18 mouse cellular contexts compared by ENCODE assay signal in the genomic region with DNA sequence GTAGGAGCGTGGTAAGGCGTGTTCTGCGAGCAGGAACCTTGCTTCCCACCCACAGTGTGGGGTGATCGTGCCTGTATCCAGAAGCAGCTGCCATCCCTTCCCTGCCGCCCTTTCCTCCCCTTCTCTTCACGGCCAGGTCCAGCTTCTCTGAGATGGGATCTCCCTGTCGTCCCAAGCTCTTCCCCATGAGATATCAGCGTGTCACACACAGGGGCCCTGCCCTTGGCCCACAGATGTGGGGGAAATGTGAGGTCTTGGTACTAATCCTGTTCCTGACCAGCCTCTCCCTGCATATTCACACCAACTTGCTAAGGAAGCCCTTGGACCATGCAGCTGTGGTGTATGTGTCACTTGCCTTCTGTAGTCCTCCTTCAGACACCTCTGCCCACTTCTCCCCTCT. TPM values are rescaled to one million over a fixed set of nuclear protein-coding genes. Genes with fewer than 3 reads are reported as not detected.
DNase-seq lines count a peak whose midpoint lies in the region; ATAC-seq and TF ChIP-seq lines count a peak whose summit lies in the region.
"Had no signal": no experiment of that assay in that cellular context is flagged by ENCODE, and none has a peak within 500 bp of the region (broad histone marks: within the 10 kb centered on the region; RNA-seq: fewer than 3 reads in every experiment).

No protein-coding gene starts in this region.

- H3K4me3 ChIP-seq in heart, embryonic 13.5 days: peak overlapping the region; percentile 6; the same call in 1 of the 2 replicates
- no peak overlapping the region for H3K4me3 ChIP-seq in heart, adult 2 months
- H3K4me3 ChIP-seq in midbrain, embryonic 16.5 days (ENCODE audit: low read depth, low read length): no peak overlapping the region
- no peak overlapping the region for H3K4me3 ChIP-seq in midbrain, embryonic 15.5 days
- 0 out of 2 replicates have a peak overlapping the region, but pooled peaks have one; percentile 5 for H3K4me3 ChIP-seq in embryonic facial prominence, embryonic 10.5 days
- H3K4me3 ChIP-seq in liver, embryonic 14.5 days (ENCODE audit: insufficient read depth in 1 of 2, low read depth in 2 of 2, low read length in 2 of 2): peak overlapping the region; percentile 50 to 91
- H3K4me3 ChIP-seq: gastrocnemius, adult 2 months; midbrain, embryonic 13.5 days had no signal

- peaks cover 97% of the 10 kb centered on the region for H3K4me1 ChIP-seq in heart, embryonic 13.5 days
- peaks cover 9% of the 10 kb centered on the region for H3K4me1 ChIP-seq in heart, adult 2 months (ENCODE audit: control insufficient read depth, insufficient read depth, low read length)
- H3K4me1 ChIP-seq in midbrain, embryonic 16.5 days (ENCODE audit: control insufficient read depth, insufficient read depth, low read length): peaks cover 25% of the 10 kb centered on the region; the same call in 1 of the 2 replicates
- peaks cover 40% of the 10 kb centered on the region for H3K4me1 ChIP-seq in midbrain, embryonic 15.5 days
- H3K4me1 ChIP-seq in embryonic facial prominence, embryonic 10.5 days: peaks cover 89% of the 10 kb centered on the region
- peaks cover 75 to 78% of the 10 kb centered on the region in 2 experiments for H3K4me1 ChIP-seq in liver, embryonic 14.5 days (replicated peaks; ENCODE audit: control insufficient read depth in 2 of 2, insufficient read depth in 2 of 2, low read length in 1 of 2)

- H3K36me3 ChIP-seq in heart, embryonic 13.5 days: peaks cover 30% of the 10 kb centered on the region
- no peaks in the 10 kb centered on the region for H3K36me3 ChIP-seq in heart, adult 2 months (ENCODE audit: control insufficient read depth, insufficient read depth, low read length)
- no peaks in the 10 kb centered on the region for H3K36me3 ChIP-seq in midbrain, embryonic 16.5 days (ENCODE audit: control insufficient read depth, insufficient read depth, low read length)
- no peaks in the 10 kb centered on the region for H3K36me3 ChIP-seq in midbrain, embryonic 15.5 days (replicated peaks)
- H3K36me3 ChIP-seq in embryonic facial prominence, embryonic 10.5 days (replicated peaks): no peaks in the 10 kb centered on the region
- peaks cover 50% of the 10 kb centered on the region for H3K36me3 ChIP-seq in liver, embryonic 14.5 days (replicated peaks; ENCODE audit: control insufficient read depth, insufficient read depth, low read depth)
- H3K36me3 ChIP-seq: midbrain, embryonic 13.5 days had no signal

- ATAC-seq in heart, embryonic 13.5 days (ENCODE audit: extremely low read depth, insufficient number of reproducible peaks, low FRiP score, low TSS enrichment): no peak
- no peak for ATAC-seq in midbrain, embryonic 16.5 days
- no peak for ATAC-seq in midbrain, embryonic 15.5 days (replicated peaks)
- ATAC-seq in liver, embryonic 14.5 days (ENCODE audit: insufficient read depth): peak; percentile 20
- ATAC-seq: forebrain, embryonic 16.5 days; inflammation-experienced regulatory T-cells, adult 6 months; midbrain, embryonic 13.5 days; Patski had no signal

- 57% methylated on average over 8 of the region's 8 CpGs for WGBS in heart, embryonic 13.5 days
- WGBS in heart, adult 2 months: 73% methylated on average over 8 of the region's 8 CpGs
- 90% methylated on average over 8 of the region's 8 CpGs for WGBS in midbrain, embryonic 16.5 days
- 86% methylated on average over 8 of the region's 8 CpGs for WGBS in midbrain, embryonic 15.5 days
- whole genome bisulfite sequencing in embryonic facial prominence, embryonic 10.5 days: 80% methylated on average over 8 of the region's 8 CpGs
- 24% methylated on average over 8 of the region's 8 CpGs for WGBS in liver, embryonic 14.5 days (ENCODE audit: insufficient replicate concordance)

- TF ChIP-seq POLR2A in heart, adult 2 months (IDR thresholded peaks at IDR 0.05; ENCODE audit: insufficient read depth, low read depth, low read length): no peak

- no peak for DNase-seq in heart, adult 2 months
- no peak for DNase-seq in embryonic facial prominence, embryonic 10.5 days (ENCODE audit: low spot score)
- no peak for DNase-seq in liver, embryonic 14.5 days (ENCODE audit: low read depth in 3 of 3, low spot score in 3 of 3)
- no peak for DNase-seq in urinary bladder, postnatal 14 days (ENCODE audit: low spot score)
- no peak for DNase-seq in cerebellum, adult 11 months
- DNase-seq: adrenal gland, postnatal 25 days; B cell, adult 2 months; gastrocnemius, adult 2 months; heart, adult 18-20 months; lung, postnatal 36 days; retina, postnatal 1 day had no signal

- TF ChIP-seq EP300 in heart, adult 2 months (IDR thresholded peaks at IDR 0.05; ENCODE audit: insufficient read depth, low read depth, low read length): no peak
- TF ChIP-seq EP300 in liver, embryonic 14.5 days (IDR thresholded peaks at IDR 0.05; ENCODE audit: low read depth): peak; percentile 59

- intact Hi-C loops in heart, adult 2 months (cut with DNase I): loop anchor here (2.0 kb wide), 1 partner anchor 15 kb away; no protein-coding TSS in a partner anchor

- peaks cover 8% of the 10 kb centered on the region for H3K79me2 ChIP-seq in heart, adult 2 months (replicated peaks; ENCODE audit: control insufficient read depth, insufficient read depth, low read length)

- TF ChIP-seq CTCF in heart, adult 2 months (IDR thresholded peaks at IDR 0.05): no peak
- TF ChIP-seq CTCF in liver, embryonic 14.5 days (IDR thresholded peaks at IDR 0.05; ENCODE audit: low read depth): no peak

- H3K9ac ChIP-seq in heart, embryonic 13.5 days: peak overlapping the region; percentile 65
- no peak overlapping the region for H3K9ac ChIP-seq in heart, adult 2 months (ENCODE audit: low read depth, low read length)
- H3K9ac ChIP-seq in midbrain, embryonic 16.5 days (ENCODE audit: low read depth, low read length): 0 out of 2 replicates have a peak overlapping the region, but pooled peaks have one; percentile 1
- no peak overlapping the region for H3K9ac ChIP-seq in midbrain, embryonic 15.5 days
- H3K9ac ChIP-seq in liver, embryonic 14.5 days (replicated peaks): peak overlapping the region; percentile 72
- H3K9ac ChIP-seq: midbrain, embryonic 13.5 days had no signal

- peak overlapping the region; percentile 90 for H3K4me2 ChIP-seq in heart, embryonic 13.5 days
- H3K4me2 ChIP-seq in midbrain, embryonic 16.5 days (ENCODE audit: low read length): no peak overlapping the region
- no peak overlapping the region for H3K4me2 ChIP-seq in midbrain, embryonic 15.5 days
- H3K4me2 ChIP-seq in liver, embryonic 14.5 days (ENCODE audit: low read depth): peak overlapping the region; percentile 93
- H3K4me2 ChIP-seq: midbrain, embryonic 13.5 days had no signal

- H3K9me3 ChIP-seq in heart, embryonic 13.5 days: no peaks in the 10 kb centered on the region
- H3K9me3 ChIP-seq in midbrain, embryonic 16.5 days (replicated peaks; ENCODE audit: control insufficient read depth, low read length, poor library complexity, severe bottlenecking): no peaks in the 10 kb centered on the region
- no peaks in the 10 kb centered on the region for H3K9me3 ChIP-seq in midbrain, embryonic 15.5 days
- H3K9me3 ChIP-seq in embryonic facial prominence, embryonic 10.5 days: no peaks in the 10 kb centered on the region
- no peaks in the 10 kb centered on the region for H3K9me3 ChIP-seq in liver, embryonic 14.5 days (ENCODE audit: control insufficient read depth, low read length)
- H3K9me3 ChIP-seq: midbrain, embryonic 13.5 days had no signal

- H3K27ac ChIP-seq in heart, embryonic 13.5 days (replicated peaks): peak overlapping the region; percentile 45
- H3K27ac ChIP-seq in heart, adult 2 months: no peak overlapping the region
- no peak overlapping the region for H3K27ac ChIP-seq in midbrain, embryonic 16.5 days (ENCODE audit: low read length)
- no peak overlapping the region for H3K27ac ChIP-seq in midbrain, embryonic 15.5 days
- no peak overlapping the region; the same call in 1 of the 2 replicates for H3K27ac ChIP-seq in embryonic facial prominence, embryonic 10.5 days (replicated peaks)
- peak overlapping the region; percentile 88 for H3K27ac ChIP-seq in liver, embryonic 14.5 days
- H3K27ac ChIP-seq: gastrocnemius, adult 2 months; midbrain, embryonic 13.5 days had no signal

- H3K27me3 ChIP-seq in heart, embryonic 13.5 days (replicated peaks): no peaks in the 10 kb centered on the region
- no peaks in the 10 kb centered on the region for H3K27me3 ChIP-seq in heart, adult 2 months (ENCODE audit: control insufficient read depth, insufficient read depth, low read length)
- no peaks in the 10 kb centered on the region; the same call in 1 of the 2 replicates for H3K27me3 ChIP-seq in midbrain, embryonic 16.5 days (ENCODE audit: control insufficient read depth, insufficient read depth, low read depth, low read length)
- H3K27me3 ChIP-seq in midbrain, embryonic 15.5 days (replicated peaks): peaks cover 12% of the 10 kb centered on the region; the same call in 1 of the 2 replicates
- H3K27me3 ChIP-seq in embryonic facial prominence, embryonic 10.5 days (replicated peaks; ENCODE audit: low read depth, poor library complexity, severe bottlenecking): peaks cover 73% of the 10 kb centered on the region
- H3K27me3 ChIP-seq in liver, embryonic 14.5 days (ENCODE audit: control insufficient read depth, insufficient read depth, low read length): no peaks in the 10 kb centered on the region
- H3K27me3 ChIP-seq: Patski had no signal

RNA-seq across cellular contexts. Expression of a gene that starts 5.8 kb away (rescaled TPM):
- 3.8 TPM in 2 replicates for polyA plus RNA-seq in heart, embryonic 13.5 days (2015; fragmentation: Nextera tagmentation; extraction: Ambion mirVana)
- 10 to 100 TPM; 21.2 to 24.6 TPM for total RNA-seq in heart, adult 2 months (2021)
- 20.0 and 20.9 TPM in 2 replicates for polyA plus RNA-seq in heart, adult 2 months (2012; rRNA removed)
- 0.77 and 1.2 TPM in 2 replicates for polyA plus RNA-seq in midbrain, embryonic 16.5 days (2015; fragmentation: Nextera tagmentation; extraction: Ambion mirVana)
- polyA plus RNA-seq in midbrain, embryonic 15.5 days (2015; fragmentation: Nextera tagmentation; extraction: Ambion mirVana): 1.5 and 1.8 TPM in 2 replicates
- 1.5 and 2.0 TPM in 2 replicates for polyA plus RNA-seq in embryonic facial prominence, embryonic 10.5 days (2016; fragmentation: Nextera tagmentation; extraction: Ambion mirVana)
- polyA plus RNA-seq in liver, embryonic 14.5 days (2012; rRNA removed): 69.6 and 80.3 TPM in 2 replicates
- polyA plus RNA-seq in liver, embryonic 14.5 days (2014; fragmentation: Nextera tagmentation; extraction: Ambion mirVana): 13.3 and 16.2 TPM in 2 replicates

Comparison
In these comparisons a context has a peak if more than half of its experiments do, and no peak if none do; other contexts are left out.
1. H3K27ac ChIP-seq: peak in heart, embryonic 13.5 days (single experiment) and liver, embryonic 14.5 days (single experiment); none in heart, adult 2 months (single experiment), midbrain, embryonic 16.5 days (single experiment), midbrain, embryonic 15.5 days (single experiment) and embryonic facial prominence, embryonic 10.5 days (single experiment).
2. H3K4me3 ChIP-seq: peak in heart, embryonic 13.5 days (single experiment), embryonic facial prominence, embryonic 10.5 days (single experiment) and liver, embryonic 14.5 days (2 of 2); none in heart, adult 2 months (single experiment), midbrain, embryonic 16.5 days (single experiment) and midbrain, embryonic 15.5 days (single experiment).
3. H3K9ac ChIP-seq: peak in heart, embryonic 13.5 days (single experiment), midbrain, embryonic 16.5 days (single experiment) and liver, embryonic 14.5 days (single experiment); none in heart, adult 2 months (single experiment) and midbrain, embryonic 15.5 days (single experiment).
4. H3K4me2 ChIP-seq: peak in heart, embryonic 13.5 days (single experiment) and liver, embryonic 14.5 days (single experiment); none in midbrain, embryonic 16.5 days (single experiment) and midbrain, embryonic 15.5 days (single experiment).